Mouse (Mus musculus) forebrain, embryonic 13.5 days (tissue): Measurements from ENCODE around the gene Cntnap2. TPM values are rescaled to one million over a fixed set of nuclear protein-coding genes. Genes with fewer than 3 reads are reported as not detected.

Experiments used
- ATAC-seq: fragments of 200-750 bp; cut with Nextera tagmentation; 2 replicates; pipeline ENCODE4 v1.8.0; 2017
- H3K27ac ChIP-seq: fragments of 300-500 bp; sonication (generic); 2 replicates; pipeline ENCODE4 v1.5.1; 2015; ENCODE audit warnings: inconsistent platforms, mild to moderate bottlenecking, moderate library complexity
- H3K27me3 ChIP-seq: fragments of 300-500 bp; sonication (generic); 2 replicates; pipeline ENCODE4 v1.6.1; 2015; ENCODE audit warnings: mild to moderate bottlenecking, inconsistent platforms
- H3K36me3 ChIP-seq: fragments of 300-500 bp; sonication (generic); 2 replicates; pipeline ENCODE4 v1.6.1; 2015; ENCODE audit warnings: mild to moderate bottlenecking, inconsistent platforms; ENCODE audit not compliant: poor library complexity, severe bottlenecking
- H3K4me1 ChIP-seq: fragments of 300-500 bp; sonication (generic); 2 replicates; pipeline ENCODE4 v1.6.1; 2015; ENCODE audit warnings: inconsistent platforms
- H3K4me2 ChIP-seq: fragments of 300-500 bp; sonication (generic); 2 replicates; pipeline ENCODE4 v1.6.1; 2015; ENCODE audit warnings: inconsistent platforms, mild to moderate bottlenecking, moderate library complexity
- H3K4me3 ChIP-seq: fragments of 300-500 bp; sonication (generic); 2 replicates; pipeline ENCODE4 v1.5.1; 2015; ENCODE audit warnings: mild to moderate bottlenecking, inconsistent platforms
- H3K9ac ChIP-seq: fragments of 300-500 bp; sonication (generic); 2 replicates; pipeline ENCODE4 v1.6.1; 2015; ENCODE audit warnings: mild to moderate bottlenecking, inconsistent platforms
- H3K9me3 ChIP-seq: fragments of 300-500 bp; sonication (generic); replicated peaks from 2 replicates; pipeline ENCODE4 v1.6.1; 2016; ENCODE audit warnings: inconsistent platforms
- WGBS: fragments of 180-500 bp; shearing (Covaris S2); methylation state at CpG from one replicate; pipeline ENCODE4 v1.1.7; 2015; 5-methylcytosine and 5-hydroxymethylcytosine counted together
- polyA plus RNA-seq: library from polyadenylated mRNA; unstranded; fragments of >200 nt; fragmentation: Nextera tagmentation; extraction: Ambion mirVana; gene quantifications from 2 replicates; pipeline ENCODE4 v1.2.1, GENCODE M21; 2015

Cntnap2 gene
- polyA plus RNA-seq, 1 experiment from 2014 or later: 83.7 TPM

DNA sequence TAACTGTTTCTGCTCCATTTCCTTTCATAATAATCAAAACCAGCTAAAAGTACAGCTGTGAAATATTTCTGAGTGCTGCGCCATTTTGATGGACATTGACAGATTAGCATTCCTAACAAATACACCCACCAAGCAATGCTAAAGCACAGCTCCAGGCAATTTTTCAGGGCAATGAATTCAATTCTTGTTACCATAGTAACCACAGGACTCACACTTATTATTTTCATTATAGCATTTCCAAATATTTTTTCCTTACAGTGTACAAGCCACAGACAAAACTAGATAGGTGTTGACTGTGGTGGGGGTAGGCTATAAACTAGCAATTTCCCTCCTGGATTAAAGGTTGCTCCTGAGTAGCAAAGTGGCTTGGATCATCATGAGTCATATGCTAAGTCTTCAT lies 2284.1 kb downstream of the Cntnap2 start:
- H3K27me3 ChIP-seq: no peaks in the 10 kb centered on the region
- H3K4me2 ChIP-seq: no peak overlapping the region
- no peak for ATAC-seq
- no peak overlapping the region for H3K27ac ChIP-seq
- H3K4me3 ChIP-seq: no peak overlapping the region
- no peak overlapping the region for H3K9ac ChIP-seq
- H3K9me3 ChIP-seq: no peaks in the 10 kb centered on the region
- WGBS: 87% methylated on average over 1 of the region's 1 CpGs
- no peaks in the 10 kb centered on the region for H3K36me3 ChIP-seq
- H3K4me1 ChIP-seq: no peaks in the 10 kb centered on the region

DNA sequence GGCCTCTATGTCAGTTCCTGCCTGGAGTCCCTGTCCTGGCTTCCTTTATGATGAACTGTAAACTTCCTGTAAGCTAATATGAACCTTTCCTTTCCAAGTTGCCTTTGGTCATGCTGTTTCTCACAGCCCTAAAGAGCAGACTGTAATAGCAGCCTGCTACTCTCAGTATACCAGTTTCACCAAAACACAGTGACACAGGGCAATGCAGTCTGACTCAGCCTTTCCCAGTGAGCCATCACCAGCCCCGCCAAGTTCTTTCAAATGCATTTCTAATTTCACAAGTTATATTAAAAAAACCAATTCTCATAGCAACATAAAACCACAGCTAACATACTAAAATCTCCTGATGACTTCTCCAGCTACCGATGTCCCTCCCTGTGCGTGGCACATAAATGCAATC lies 2285.5 kb downstream of the Cntnap2 start:
- Histone ChIP-seq H3K9me3 (no peaks in the 10 kb centered on the region), H3K27me3 (no peaks in the 10 kb centered on the region), H3K9ac (no peak overlapping the region), H3K4me3 (no peak overlapping the region), H3K4me1 (no peaks in the 10 kb centered on the region), H3K27ac (no peak overlapping the region), H3K4me2 (no peak overlapping the region), H3K36me3 (no peaks in the 10 kb centered on the region)
- WGBS: 92% methylated on average over 3 of the region's 3 CpGs
- no peak for ATAC-seq

DNA sequence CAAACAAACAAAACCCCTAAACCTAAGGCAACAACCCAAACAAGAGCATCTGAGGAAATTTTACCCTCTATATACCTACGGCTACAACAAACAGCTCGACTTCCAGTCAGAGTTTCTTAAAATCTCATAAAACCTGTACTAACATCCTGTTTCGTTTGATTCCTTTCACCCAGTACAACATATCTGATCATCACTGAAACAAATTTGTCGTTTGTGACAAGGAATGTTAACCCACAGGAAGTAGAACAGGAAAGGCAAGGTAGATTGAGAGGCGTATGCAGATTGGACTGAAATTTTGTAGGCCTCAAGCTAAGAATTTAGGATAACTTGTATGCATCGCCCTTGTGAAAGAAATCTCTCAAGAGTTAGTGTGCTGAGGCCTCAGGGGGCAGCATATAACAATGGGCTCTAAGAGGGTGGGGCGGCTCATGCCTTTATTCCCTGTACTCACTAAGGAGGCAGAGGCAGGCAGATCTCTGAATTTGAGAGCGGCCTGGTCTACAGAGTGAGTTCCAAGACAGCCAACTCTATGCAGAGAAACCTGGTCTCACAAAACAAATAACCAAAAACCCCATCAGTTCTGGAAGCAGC lies 2291.0 kb downstream of the Cntnap2 start:
- H3K4me1 ChIP-seq: no peaks in the 10 kb centered on the region
- no peak overlapping the region for H3K9ac ChIP-seq
- no peaks in the 10 kb centered on the region for H3K36me3 ChIP-seq
- no peak overlapping the region for H3K4me3 ChIP-seq
- 90% methylated on average over 8 of the region's 8 CpGs for WGBS
- H3K27ac ChIP-seq: no peak overlapping the region
- no peaks in the 10 kb centered on the region for H3K9me3 ChIP-seq
- ATAC-seq: no peak
- no peaks in the 10 kb centered on the region for H3K27me3 ChIP-seq
- no peak overlapping the region for H3K4me2 ChIP-seq
